Comparison of ENCODE assay signal across 10 mouse cellular contexts in the genomic region with DNA sequence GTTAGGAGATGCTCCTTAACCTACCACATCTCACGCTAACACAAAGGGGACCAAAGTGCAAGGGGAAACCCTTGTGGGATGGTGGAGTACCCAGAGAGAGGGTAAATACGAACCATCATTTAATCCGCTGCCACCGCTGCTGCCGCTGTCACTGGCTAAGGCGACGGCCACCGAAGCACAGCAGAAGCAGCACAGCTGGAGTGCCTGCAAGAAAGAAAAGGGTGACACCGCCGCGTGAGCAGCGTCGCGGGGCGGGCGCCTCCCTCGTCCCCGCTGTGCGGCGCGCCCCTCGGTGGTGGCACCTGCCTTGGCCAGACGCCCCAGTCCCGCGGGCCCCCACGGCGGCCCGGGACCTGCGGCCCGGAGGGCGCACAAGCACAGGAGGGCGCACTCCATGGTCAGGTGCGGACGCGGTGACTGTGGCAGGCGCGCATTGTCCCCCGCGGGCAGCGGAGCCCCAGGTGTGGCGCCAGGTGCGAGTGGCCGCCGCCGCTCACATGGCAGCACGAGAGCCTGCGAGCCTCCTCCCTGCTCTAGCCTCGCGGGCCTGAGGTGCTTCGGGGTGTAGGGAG. TPM values are rescaled to one million over a fixed set of nuclear protein-coding genes. Genes with fewer than 3 reads are reported as not detected.
A peak's percentile ranks its signal among the peaks of the same experiment; 100 is the strongest.
DNase-seq lines count a peak whose midpoint lies in the region; ATAC-seq lines count a peak whose summit lies in the region.
"Had no signal": no experiment of that assay in that cellular context is flagged by ENCODE, and none has a peak within 500 bp of the region (broad histone marks: within the 10 kb centered on the region; RNA-seq: fewer than 3 reads in every experiment).

No protein-coding gene starts in this region.

- peak overlapping the region; percentile 21; the same call in 1 of the 2 replicates for H3K9ac ChIP-seq in heart, embryonic 14.5 days (ENCODE audit: low read length)
- peak overlapping the region; percentile 85 for H3K9ac ChIP-seq in forebrain, embryonic 16.5 days (replicated peaks; ENCODE audit: low read depth, low read length)
- H3K9ac ChIP-seq in midbrain, embryonic 11.5 days (ENCODE audit: low read length), result peak overlapping the region; percentile 55
- H3K9ac ChIP-seq: liver, embryonic 14.5 days had no signal

- no peak for ATAC-seq in heart, embryonic 14.5 days (ENCODE audit: insufficient number of reproducible peaks, insufficient read depth, low FRiP score, low read depth)
- ATAC-seq in forebrain, embryonic 16.5 days, result peak; percentile 58
- ATAC-seq in midbrain, embryonic 11.5 days (ENCODE audit: low FRiP score), result peak; percentile 64

- H3K27ac ChIP-seq in heart, embryonic 14.5 days (replicated peaks in 1 of 2; ENCODE audit: control insufficient read depth in 1 of 2, insufficient read depth in 1 of 2, low read depth in 2 of 2, low read length in 2 of 2), result no peak overlapping the region
- peak overlapping the region; percentile 93 for H3K27ac ChIP-seq in forebrain, embryonic 16.5 days (ENCODE audit: low read length)
- H3K27ac ChIP-seq in midbrain, embryonic 11.5 days (ENCODE audit: low read depth, low read length), result no peak overlapping the region
- H3K27ac ChIP-seq: liver, embryonic 14.5 days had no signal

- DNase-seq in heart, adult 8-10 months (ENCODE audit: low spot score), result no peak
- DNase-seq in ZHBTc4 (ENCODE audit: low read depth, low spot score), result peak; percentile 35
- peak; percentile 89 for DNase-seq in midbrain, embryonic 11.5 days (ENCODE audit: low spot score, missing footprints)
- DNase-seq in gastrocnemius, adult 18-20 months (ENCODE audit: low spot score), result no peak
- DNase-seq in urinary bladder, adult 2 months (ENCODE audit: low spot score), result no peak
- no peak for DNase-seq in lung, postnatal 36 days

- no peaks in the 10 kb centered on the region for H3K36me3 ChIP-seq in heart, embryonic 14.5 days (ENCODE audit: control insufficient read depth, insufficient read depth, low read length)
- H3K36me3 ChIP-seq in forebrain, embryonic 16.5 days (ENCODE audit: control insufficient read depth, insufficient read depth), result no peaks in the 10 kb centered on the region
- no peaks in the 10 kb centered on the region for H3K36me3 ChIP-seq in midbrain, embryonic 11.5 days (ENCODE audit: control insufficient read depth, insufficient read depth, low read length)

- peak overlapping the region; percentile 92 for H3K4me2 ChIP-seq in heart, embryonic 14.5 days (ENCODE audit: low read length)
- H3K4me2 ChIP-seq in forebrain, embryonic 16.5 days (ENCODE audit: low read length), result peak overlapping the region; percentile 97
- peak overlapping the region; percentile 100 for H3K4me2 ChIP-seq in midbrain, embryonic 11.5 days

- H3K4me3 ChIP-seq in heart, embryonic 14.5 days (ENCODE audit: control insufficient read depth in 1 of 2, insufficient read depth in 1 of 2, low read depth in 1 of 2, low read length in 2 of 2), result peak overlapping the region; percentile 40 to 48
- peak overlapping the region; percentile 77 for H3K4me3 ChIP-seq in forebrain, embryonic 16.5 days (replicated peaks; ENCODE audit: low read length)
- H3K4me3 ChIP-seq in midbrain, embryonic 11.5 days (ENCODE audit: low read depth, low read length), result peak overlapping the region; percentile 61

- no peaks in the 10 kb centered on the region for H3K9me3 ChIP-seq in heart, embryonic 14.5 days (ENCODE audit: control insufficient read depth, low read length)
- no peaks in the 10 kb centered on the region for H3K9me3 ChIP-seq in forebrain, embryonic 16.5 days (ENCODE audit: control insufficient read depth, low read length)
- no peaks in the 10 kb centered on the region for H3K9me3 ChIP-seq in midbrain, embryonic 11.5 days (ENCODE audit: control insufficient read depth, low read length)

- H3K4me1 ChIP-seq in heart, embryonic 14.5 days (ENCODE audit: control insufficient read depth in 2 of 2, insufficient read depth in 2 of 2, low read length in 2 of 2), result 0 out of 4 replicates have a peak, but pooled peaks cover 0 to 7% of the 10 kb centered on the region in 2 experiments
- H3K4me1 ChIP-seq in forebrain, embryonic 16.5 days (replicated peaks; ENCODE audit: control insufficient read depth, insufficient read depth, low read length), result peaks cover 20% of the 10 kb centered on the region
- H3K4me1 ChIP-seq in midbrain, embryonic 11.5 days (ENCODE audit: control insufficient read depth, insufficient read depth, low read length), result peaks cover 4% of the 10 kb centered on the region; the same call in 1 of the 2 replicates

- 1% methylated on average over 41 of the region's 50 CpGs for WGBS in heart, embryonic 14.5 days
- under 1% methylated on average over 50 of the region's 50 CpGs for WGBS in forebrain, embryonic 16.5 days
- under 1% methylated on average over 50 of the region's 50 CpGs for WGBS in midbrain, embryonic 11.5 days

- H3K27me3 ChIP-seq in heart, embryonic 14.5 days (ENCODE audit: control insufficient read depth, insufficient read depth, low read length), result peaks cover 58% of the 10 kb centered on the region
- no peaks in the 10 kb centered on the region for H3K27me3 ChIP-seq in forebrain, embryonic 16.5 days (replicated peaks; ENCODE audit: control insufficient read depth, insufficient read depth, low read length)
- peaks cover 27% of the 10 kb centered on the region for H3K27me3 ChIP-seq in midbrain, embryonic 11.5 days (ENCODE audit: control insufficient read depth, insufficient read depth, low read length)

RNA-seq across cellular contexts. Expression of a gene that starts 0.4 kb away (rescaled TPM):
- polyA plus RNA-seq in heart, embryonic 14.5 days (2014; fragmentation: Nextera tagmentation; extraction: Ambion mirVana), result 0.11 and 0.42 TPM in 2 replicates
- total RNA-seq in heart, adult 8-10 months (2022), result not detected
- polyA plus RNA-seq in forebrain, embryonic 16.5 days (2015; fragmentation: Nextera tagmentation; extraction: Ambion mirVana), result 21.6 and 23.3 TPM in 2 replicates
- 0.50 and 0.68 TPM in 2 replicates for polyA plus RNA-seq in midbrain, embryonic 11.5 days (2014; fragmentation: Nextera tagmentation; extraction: Ambion mirVana)
- not detected for total RNA-seq in gastrocnemius, adult 18-20 months (2021)
- polyA plus RNA-seq in urinary bladder, adult 2 months (2012; rRNA removed), result 0.25 and 0.43 TPM in 2 replicates
- total RNA-seq: common myeloid progenitor, adult 5-6 weeks had no signal

Comparison
In these comparisons a context has a peak if more than half of its experiments do, and no peak if none do; other contexts are left out.
1. H3K9ac ChIP-seq: peak in every context shown above with its lines; median percentile 85 in forebrain, embryonic 16.5 days; 55 in midbrain, embryonic 11.5 days; 21 in heart, embryonic 14.5 days.
2. DNase-seq: peak in ZHBTc4 (single experiment) and midbrain, embryonic 11.5 days (single experiment); none in heart, adult 8-10 months (single experiment), gastrocnemius, adult 18-20 months (single experiment), urinary bladder, adult 2 months (single experiment) and lung, postnatal 36 days (single experiment).
3. RNA of a gene that starts 0.4 kb away (polyA plus RNA-seq): 21.6 to 23.3 TPM in forebrain, embryonic 16.5 days; 0.50 to 0.68 TPM in midbrain, embryonic 11.5 days, 0.11 to 0.42 TPM in heart, embryonic 14.5 days and 0.25 to 0.43 TPM in urinary bladder, adult 2 months; every median in the first group is over 10 times any median in the second.
4. Peak in every context shown above with its lines, with median percentiles within 50 percentile points of each other: H3K4me2 ChIP-seq and H3K4me3 ChIP-seq.